Mouse (Mus musculus): ENCODE measurements around the gene Trim44.

DNA sequence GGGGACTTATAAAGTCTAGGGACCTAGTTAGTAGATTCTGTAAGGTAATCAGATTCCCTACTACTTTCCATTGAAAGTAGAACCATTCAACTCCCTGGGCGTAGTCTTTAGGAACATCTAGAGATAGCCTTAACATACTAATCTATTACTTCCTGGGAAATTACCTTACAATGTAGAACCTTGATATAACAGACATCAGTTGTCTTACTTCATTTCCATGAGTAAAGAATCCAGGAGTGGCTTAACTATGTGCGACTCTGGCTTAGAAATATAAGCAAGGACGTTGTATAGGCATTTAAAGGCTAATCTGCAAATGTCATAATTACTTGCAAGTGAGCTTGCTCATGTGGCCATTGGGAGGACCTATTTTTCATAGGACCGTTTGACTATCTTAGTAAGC is 4.3 kb downstream of the Trim44 start:
- TF ChIP-seq CTCF (IDR thresholded peaks at IDR 0.05; ENCODE audit: low read depth) (no peak), EP300 (IDR thresholded peaks at IDR 0.05; ENCODE audit: low read depth) (no peak)
